In genomic region chr11:54957708-54958107, GRCm38 (mm10) we compare ENCODE assay signal across 6 mouse cellular contexts. TPM values are rescaled to one million over a fixed set of nuclear protein-coding genes. Genes with fewer than 3 reads are reported as not detected.
DNase-seq lines count a peak whose midpoint lies in the region; ATAC-seq and TF ChIP-seq lines count a peak whose summit lies in the region.
"Not testable (repeated sequence)": the region's sequence is repeated elsewhere in the genome, so short reads cannot be mapped to it uniquely, and the experiment has no call there.

No protein-coding gene starts in this region.

- H3K27me3 ChIP-seq in E14TG2a.4 (ENCODE audit: insufficient read depth, low read length); stomach, postnatal 0 days (ENCODE audit: control insufficient read depth, insufficient read depth, low read length): not testable (repeated sequence)

- peak overlapping the region; percentile 26 for H3K27ac ChIP-seq in brown adipose tissue, adult 24 weeks (replicated peaks; ENCODE audit: low read depth, low read length)
- H3K27ac ChIP-seq in stomach, postnatal 0 days (replicated peaks) = peak overlapping the region; percentile 84; the same call in 1 of the 2 replicates

- not testable (repeated sequence) for TF ChIP-seq CTCF in E14TG2a.4 (conservative IDR thresholded peaks at IDR 0.05; ENCODE audit: low read length); stomach, postnatal 0 days (IDR thresholded peaks at IDR 0.05; ENCODE audit: low read depth)

- H3K4me3 ChIP-seq in E14TG2a.4 (replicated peaks; ENCODE audit: low read length) = peak overlapping the region; percentile 94; the same call in 1 of the 2 replicates
- not testable (repeated sequence) for H3K4me3 ChIP-seq in brown adipose tissue, adult 24 weeks (ENCODE audit: insufficient read depth, low read depth, low read length); stomach, postnatal 0 days (ENCODE audit: low read depth, low read length)

- 83% methylated on average over 3 of the region's 3 CpGs for WGBS in stomach, postnatal 0 days

- peaks cover 92% of the 10 kb centered on the region for H3K4me1 ChIP-seq in E14TG2a.4 (replicated peaks; ENCODE audit: low read depth, low read length)
- H3K4me1 ChIP-seq in brown adipose tissue, adult 24 weeks (ENCODE audit: control insufficient read depth, insufficient read depth, insufficient read length, low read length) = peaks cover 41% of the 10 kb centered on the region
- not testable (repeated sequence) for H3K4me1 ChIP-seq in stomach, postnatal 0 days (replicated peaks; ENCODE audit: control insufficient read depth, insufficient read depth)

- H3K9ac ChIP-seq in stomach, postnatal 0 days (ENCODE audit: low read length) = not testable (repeated sequence)

- DNase-seq in adipocyte (ENCODE audit: low spot score) = peak; percentile 61
- DNase-seq in induced T-regulatory cell, adult 2 months (ENCODE audit: low read depth) = peak; percentile 68
- peak; percentile 47 for DNase-seq in naive thymus-derived CD4-positive, alpha-beta T cell, adult 2 months (ENCODE audit: low read depth)
- DNase-seq in stomach, postnatal 0 days (ENCODE audit: low spot score) = not testable (repeated sequence)

- not testable (repeated sequence) for H3K4me2 ChIP-seq in stomach, postnatal 0 days (replicated peaks; ENCODE audit: low read depth)

- TF ChIP-seq EP300 in stomach, postnatal 0 days (optimal IDR thresholded peaks at IDR 0.05) = not testable (repeated sequence)

- not testable (repeated sequence) for H3K9me3 ChIP-seq in E14TG2a.4 (ENCODE audit: low read length); stomach, postnatal 0 days (ENCODE audit: control insufficient read depth, low read length)

- ATAC-seq in stomach, postnatal 0 days (ENCODE audit: low FRiP score, low TSS enrichment) = not testable (repeated sequence)

- H3K36me3 ChIP-seq in E14TG2a.4 (ENCODE audit: insufficient read depth, low read length); stomach, postnatal 0 days (ENCODE audit: control insufficient read depth, insufficient read depth, low read length): not testable (repeated sequence)

RNA-seq across cellular contexts. Expression of gene Tnip1, which starts 5.0 kb away (rescaled TPM):
- polyA plus RNA-seq in brown adipose tissue, adult 24 weeks (2012; ENCODE audit: insufficient read depth, insufficient read length, missing spikeins) = 16.0 and 16.9 TPM in 2 replicates
- 14.7 and 15.5 TPM in 2 replicates for polyA plus RNA-seq in stomach, postnatal 0 days (2015; fragmentation: Nextera tagmentation; extraction: Ambion mirVana)

RNA-seq across cellular contexts. Expression of gene Gpx3, which starts 55.5 kb away (rescaled TPM):
- 1,156 and 2,121 TPM in 2 replicates for polyA plus RNA-seq in brown adipose tissue, adult 24 weeks (2012; ENCODE audit: insufficient read depth, insufficient read length, missing spikeins)
- polyA plus RNA-seq in stomach, postnatal 0 days (2015; fragmentation: Nextera tagmentation; extraction: Ambion mirVana) = 185 and 206 TPM in 2 replicates
